ENCODE assay signal across 11 mouse cellular contexts in genomic region chr6:99268171-99269061, GRCm38 (mm10).
A peak's percentile ranks its signal among the peaks of the same experiment; 100 is the strongest.
DNase-seq lines count a peak whose midpoint lies in the region; ATAC-seq lines count a peak whose summit lies in the region.
"Had no signal": no experiment of that assay in that cellular context is flagged by ENCODE, and none has a peak within 500 bp of the region (broad histone marks: within the 10 kb centered on the region; RNA-seq: fewer than 3 reads in every experiment).

No protein-coding gene starts in this region.

- H3K9ac ChIP-seq in hindbrain, embryonic 11.5 days (ENCODE audit: low read depth, low read length) = no peak overlapping the region
- no peak overlapping the region for H3K9ac ChIP-seq in hindbrain, embryonic 13.5 days
- H3K9ac ChIP-seq in forebrain, embryonic 12.5 days = no peak overlapping the region
- H3K9ac ChIP-seq: limb, embryonic 15.5 days; lung, embryonic 15.5 days had no signal

- H3K4me3 ChIP-seq in hindbrain, embryonic 11.5 days (ENCODE audit: low read depth, low read length) = no peak overlapping the region
- H3K4me3 ChIP-seq in hindbrain, embryonic 13.5 days = no peak overlapping the region
- H3K4me3 ChIP-seq in forebrain, embryonic 12.5 days (replicated peaks) = no peak overlapping the region
- H3K4me3 ChIP-seq: limb, embryonic 15.5 days; lung, embryonic 15.5 days had no signal

- H3K4me2 ChIP-seq in hindbrain, embryonic 11.5 days (replicated peaks; ENCODE audit: low read depth, low read length) = no peak overlapping the region
- no peak overlapping the region for H3K4me2 ChIP-seq in hindbrain, embryonic 13.5 days
- H3K4me2 ChIP-seq in forebrain, embryonic 12.5 days = no peak overlapping the region
- H3K4me2 ChIP-seq: limb, embryonic 15.5 days; lung, embryonic 15.5 days had no signal

- H3K4me1 ChIP-seq in hindbrain, embryonic 11.5 days (replicated peaks; ENCODE audit: control insufficient read depth, insufficient read depth, low read length) = peaks cover 15% of the 10 kb centered on the region
- H3K4me1 ChIP-seq in hindbrain, embryonic 13.5 days (replicated peaks) = peaks cover 41% of the 10 kb centered on the region
- peaks cover 41% of the 10 kb centered on the region for H3K4me1 ChIP-seq in forebrain, embryonic 12.5 days

- no peak overlapping the region for H3K27ac ChIP-seq in hindbrain, embryonic 11.5 days (ENCODE audit: low read depth, low read length)
- no peak overlapping the region; the same call in 1 of the 2 replicates for H3K27ac ChIP-seq in hindbrain, embryonic 13.5 days
- no peak overlapping the region for H3K27ac ChIP-seq in forebrain, embryonic 12.5 days
- H3K27ac ChIP-seq: limb, embryonic 15.5 days; lung, embryonic 15.5 days had no signal

- no peaks in the 10 kb centered on the region for H3K9me3 ChIP-seq in hindbrain, embryonic 11.5 days (ENCODE audit: control insufficient read depth, low read length)
- no peaks in the 10 kb centered on the region for H3K9me3 ChIP-seq in hindbrain, embryonic 13.5 days
- no peaks in the 10 kb centered on the region for H3K9me3 ChIP-seq in forebrain, embryonic 12.5 days
- H3K9me3 ChIP-seq: limb, embryonic 15.5 days; lung, embryonic 15.5 days had no signal

- peak; percentile 51; the same call in 1 of the 2 replicates for ATAC-seq in hindbrain, embryonic 11.5 days (ENCODE audit: low FRiP score)
- ATAC-seq in hindbrain, embryonic 13.5 days (ENCODE audit: low FRiP score) = no peak
- ATAC-seq in forebrain, embryonic 12.5 days (ENCODE audit: low FRiP score) = peak; percentile 24; the same call in 1 of the 2 replicates
- no peak for ATAC-seq in erythroid progenitor cell, adult 5-6 weeks (replicated peaks; ENCODE audit: low FRiP score, poor library complexity, severe bottlenecking)

- WGBS in hindbrain, embryonic 11.5 days = 53% methylated on average over 20 of the region's 20 CpGs
- WGBS in hindbrain, embryonic 13.5 days = 44% methylated on average over 20 of the region's 20 CpGs
- WGBS in forebrain, embryonic 12.5 days = 45% methylated on average over 20 of the region's 20 CpGs

- H3K36me3 ChIP-seq in hindbrain, embryonic 11.5 days (ENCODE audit: control insufficient read depth, insufficient read depth, low read length) = no peaks in the 10 kb centered on the region
- H3K36me3 ChIP-seq in hindbrain, embryonic 13.5 days = no peaks in the 10 kb centered on the region
- no peaks in the 10 kb centered on the region for H3K36me3 ChIP-seq in forebrain, embryonic 12.5 days (replicated peaks)
- H3K36me3 ChIP-seq: limb, embryonic 15.5 days; lung, embryonic 15.5 days had no signal

- H3K27me3 ChIP-seq in hindbrain, embryonic 11.5 days (ENCODE audit: control insufficient read depth, insufficient read depth, low read length) = no peaks in the 10 kb centered on the region
- peaks cover 13% of the 10 kb centered on the region; the same call in 1 of the 2 replicates for H3K27me3 ChIP-seq in hindbrain, embryonic 13.5 days
- H3K27me3 ChIP-seq in forebrain, embryonic 12.5 days = 0 out of 2 replicates have a peak, but pooled peaks cover 5% of the 10 kb centered on the region
- H3K27me3 ChIP-seq: limb, embryonic 15.5 days; lung, embryonic 15.5 days had no signal

- DNase-seq in hindbrain, embryonic 11.5 days (ENCODE audit: low spot score) = peak; percentile 15
- DNase-seq in cerebellum, postnatal 25 days = peak; percentile 41 to 51
- DNase-seq in layer of hippocampus, adult 9-11 months = peak; percentile 34
- no peak for DNase-seq in embryo, embryonic 11 days
- DNase-seq: heart, postnatal 10 days; kidney, adult 2 months had no signal

Comparison
In these comparisons a context has a peak if more than half of its experiments do, and no peak if none do; other contexts are left out.
1. ATAC-seq: peak in hindbrain, embryonic 11.5 days (single experiment) and forebrain, embryonic 12.5 days (single experiment); none in hindbrain, embryonic 13.5 days (single experiment) and erythroid progenitor cell, adult 5-6 weeks (single experiment).